In genomic region chr16:34302063-34302462, GRCm38 (mm10) we compare ENCODE assay signal across 8 mouse cellular contexts.
DNase-seq lines count a peak whose midpoint lies in the region; ATAC-seq and TF ChIP-seq lines count a peak whose summit lies in the region.

No protein-coding gene starts in this region.

- no peak overlapping the region for H3K4me3 ChIP-seq in layer of hippocampus, adult 2 months
- no peak overlapping the region for H3K4me3 ChIP-seq in lung, postnatal 0 days (ENCODE audit: low read depth, low read length)
- no peak overlapping the region for H3K4me3 ChIP-seq in forebrain, embryonic 15.5 days

- peak; percentile 47; the same call in 1 of the 2 replicates for ATAC-seq in lung, postnatal 0 days
- no peak for ATAC-seq in forebrain, embryonic 15.5 days (replicated peaks)

- peak overlapping the region; percentile 50 for H3K27ac ChIP-seq in layer of hippocampus, adult 2 months
- no peak overlapping the region for H3K27ac ChIP-seq in lung, postnatal 0 days (ENCODE audit: low read length)
- no peak overlapping the region for H3K27ac ChIP-seq in forebrain, embryonic 15.5 days (replicated peaks)

- H3K4me1 ChIP-seq in lung, postnatal 0 days (ENCODE audit: insufficient read depth, low read depth, low read length): no peaks in the 10 kb centered on the region
- peaks cover 12% of the 10 kb centered on the region for H3K4me1 ChIP-seq in forebrain, embryonic 15.5 days

- peak; percentile 49 for TF ChIP-seq EP300 in lung, postnatal 0 days (IDR thresholded peaks at IDR 0.05)

- no peaks in the 10 kb centered on the region for H3K27me3 ChIP-seq in lung, postnatal 0 days (replicated peaks; ENCODE audit: insufficient read depth, low read length)
- no peaks in the 10 kb centered on the region for H3K27me3 ChIP-seq in forebrain, embryonic 15.5 days

- no peak overlapping the region for H3K9ac ChIP-seq in lung, postnatal 0 days (replicated peaks; ENCODE audit: low read depth)
- H3K9ac ChIP-seq in forebrain, embryonic 15.5 days (replicated peaks): no peak overlapping the region

- peak; percentile 14 for DNase-seq in adrenal gland, adult 2 months
- no peak for DNase-seq in adrenal gland, adult 18-20 months (ENCODE audit: low spot score in 2 of 2)
- peak; percentile 41 to 58 for DNase-seq in layer of hippocampus, adult 2 months (ENCODE audit: low spot score in 2 of 2)
- DNase-seq in layer of hippocampus, adult 9-11 months: no peak
- DNase-seq in adipocyte (ENCODE audit: low spot score): peak; percentile 44
- peak; percentile 29 for DNase-seq in lung, postnatal 0 days (ENCODE audit: low spot score)
- DNase-seq in spleen, postnatal 14 days (ENCODE audit: low spot score in 2 of 2): no peak

- H3K9me3 ChIP-seq in lung, postnatal 0 days (ENCODE audit: low read length): no peaks in the 10 kb centered on the region
- no peaks in the 10 kb centered on the region for H3K9me3 ChIP-seq in forebrain, embryonic 15.5 days

- TF ChIP-seq CTCF in layer of hippocampus, adult 2 months (conservative IDR thresholded peaks at IDR 0.05): peak; percentile 80
- TF ChIP-seq CTCF in lung, postnatal 0 days (IDR thresholded peaks at IDR 0.05): peak; percentile 56

- 79% methylated on average over 1 of the region's 1 CpGs for WGBS in lung, postnatal 0 days
- WGBS in forebrain, embryonic 15.5 days: 94% methylated on average over 1 of the region's 1 CpGs

- no peak overlapping the region for H3K4me2 ChIP-seq in lung, postnatal 0 days (replicated peaks; ENCODE audit: low read depth, low read length)
- H3K4me2 ChIP-seq in forebrain, embryonic 15.5 days (replicated peaks): no peak overlapping the region

- H3K36me3 ChIP-seq in lung, postnatal 0 days (ENCODE audit: insufficient read depth, low read length): no peaks in the 10 kb centered on the region
- H3K36me3 ChIP-seq in forebrain, embryonic 15.5 days: peaks cover 20% of the 10 kb centered on the region; the same call in 1 of the 2 replicates

Comparison
In these comparisons a context has a peak if more than half of its experiments do, and no peak if none do; other contexts are left out.
1. DNase-seq: peak in adrenal gland, adult 2 months (single experiment), layer of hippocampus, adult 2 months (2 of 2), adipocyte (single experiment) and lung, postnatal 0 days (single experiment); none in adrenal gland, adult 18-20 months (0 of 2), layer of hippocampus, adult 9-11 months (single experiment) and spleen, postnatal 14 days (0 of 2).